Mouse (Mus musculus): ENCODE results near the gene Kcnq2.
A peak's percentile ranks its signal among the peaks of the same experiment; 100 is the strongest.

Gene Kcnq2

DNA sequence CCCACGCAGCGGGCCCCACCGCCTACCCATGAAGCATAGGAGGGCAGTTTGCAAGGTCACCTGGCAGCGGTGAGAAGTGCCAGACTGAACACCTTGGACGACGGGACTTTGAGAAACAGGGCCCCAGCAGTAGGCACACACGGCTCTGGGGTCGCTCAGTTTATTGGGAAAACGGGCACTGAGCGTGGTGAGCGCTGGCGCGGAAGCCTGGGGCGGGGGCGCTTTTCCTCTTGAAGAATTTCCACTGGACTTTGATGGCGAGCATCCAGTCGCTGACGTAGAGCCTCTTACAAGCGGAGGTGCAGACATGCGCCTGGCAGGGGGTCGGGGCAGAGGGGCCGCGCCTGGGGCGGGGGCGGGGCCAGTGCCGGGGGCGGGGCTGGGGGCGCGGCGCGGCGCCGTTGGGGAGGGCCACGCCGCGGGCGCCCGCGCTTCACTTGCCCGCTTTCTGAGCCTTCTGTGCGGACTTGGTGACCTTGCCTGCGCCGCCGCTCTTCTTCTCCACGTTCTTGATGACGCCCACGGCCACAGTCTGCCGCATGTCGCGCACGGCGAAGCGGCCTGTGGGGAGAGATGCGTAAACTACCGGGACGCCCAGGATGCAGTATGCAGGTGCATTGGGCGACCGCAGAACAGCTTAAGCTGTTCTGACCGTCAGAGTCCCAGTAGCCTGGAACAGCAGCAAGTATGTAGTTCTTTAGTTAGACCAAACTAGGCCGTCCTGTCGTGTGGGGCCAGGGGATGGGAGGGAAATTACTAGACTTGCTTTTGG, 12.6 kb upstream of the Kcnq2 start:
- DNase-seq (ENCODE audit: inconsistent ontology term), result peak; percentile 48

DNA sequence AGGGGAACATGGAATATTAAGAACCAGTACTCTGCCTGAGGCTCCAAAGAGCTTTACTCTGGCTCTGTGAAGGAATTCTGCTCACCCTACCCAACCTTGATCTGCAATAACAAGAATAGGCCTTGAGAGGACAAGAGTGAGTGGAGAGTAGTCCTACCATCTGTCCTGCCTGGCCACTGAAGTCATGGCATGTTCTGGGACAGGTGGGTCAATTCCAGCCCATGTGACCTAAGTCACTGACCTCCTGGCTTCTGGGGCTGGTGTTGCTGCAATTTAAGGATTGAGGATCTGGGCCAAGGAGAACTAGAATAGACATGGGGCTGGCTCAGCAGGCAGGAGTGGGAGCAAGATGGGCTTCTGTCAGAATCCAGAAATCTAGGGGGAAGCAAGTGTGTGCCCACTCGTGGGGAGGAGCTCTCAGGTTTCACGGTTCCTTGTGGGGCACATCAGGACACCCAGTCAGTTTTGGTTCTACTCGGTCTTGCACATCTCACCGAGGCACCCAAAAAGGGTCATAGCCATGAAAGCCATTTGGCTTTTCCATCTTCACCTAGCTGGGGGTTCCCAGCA, 12.0 kb upstream of the Kcnq2 start:
- no peak for DNase-seq (ENCODE audit: inconsistent ontology term)

DNA sequence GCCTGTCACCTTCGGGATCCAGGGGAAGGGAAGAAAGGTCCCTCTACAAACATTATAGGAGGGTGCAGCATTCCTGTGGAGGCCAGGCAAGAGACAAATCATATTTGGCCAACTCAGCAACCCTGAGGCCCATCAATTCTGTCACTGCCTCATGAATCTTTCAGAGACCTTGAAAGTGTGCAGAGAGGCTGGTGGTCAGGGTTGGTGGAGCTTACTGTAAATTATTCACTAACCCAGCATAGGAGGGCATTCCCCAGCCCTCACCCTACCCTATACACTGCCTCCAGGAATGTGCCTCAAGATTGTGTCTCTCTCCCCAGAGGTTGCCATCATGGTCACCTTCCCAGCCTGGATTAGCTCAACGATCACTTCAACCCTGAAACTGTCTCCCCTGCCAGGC, 9.6 kb upstream of the Kcnq2 start:
- DNase-seq (ENCODE audit: inconsistent ontology term), result no peak

DNA sequence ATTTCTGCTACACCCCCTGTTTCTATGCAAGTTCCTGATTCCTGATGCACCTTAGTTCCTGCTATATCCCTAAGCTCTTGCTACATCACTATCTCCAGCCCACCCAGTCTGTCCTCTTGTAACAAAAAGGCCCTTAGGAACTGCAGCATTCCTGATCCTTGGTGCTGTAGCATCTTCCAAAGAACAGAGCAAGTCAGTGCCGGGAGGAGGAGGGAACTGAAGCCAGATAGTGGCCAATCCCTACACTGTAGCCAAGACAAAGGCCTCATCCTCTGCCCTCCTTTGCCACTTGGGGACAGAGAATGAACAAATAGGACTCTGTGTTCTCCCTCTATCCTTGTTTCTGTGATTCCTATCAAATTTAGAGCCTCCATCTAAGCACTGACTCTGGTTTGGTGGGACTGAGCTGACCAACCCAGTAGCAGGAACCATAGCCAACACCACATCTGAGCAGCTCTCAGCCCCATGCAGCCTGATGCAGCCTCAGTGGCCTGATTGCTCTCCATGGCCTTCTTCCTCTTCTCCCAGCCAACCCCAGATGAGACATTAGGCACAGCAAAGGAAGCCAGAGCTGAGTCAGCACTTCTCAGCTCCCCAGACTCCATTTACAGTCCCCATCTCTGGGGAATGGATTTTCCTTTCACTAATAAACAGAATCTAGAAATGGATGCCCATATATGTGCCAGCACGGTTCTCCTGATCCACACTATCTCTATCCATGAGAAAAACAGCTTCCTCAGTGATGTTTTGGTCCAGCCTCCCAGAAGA, 8.6 kb upstream of the Kcnq2 start:
- DNase-seq (ENCODE audit: inconsistent ontology term), result no peak

DNA sequence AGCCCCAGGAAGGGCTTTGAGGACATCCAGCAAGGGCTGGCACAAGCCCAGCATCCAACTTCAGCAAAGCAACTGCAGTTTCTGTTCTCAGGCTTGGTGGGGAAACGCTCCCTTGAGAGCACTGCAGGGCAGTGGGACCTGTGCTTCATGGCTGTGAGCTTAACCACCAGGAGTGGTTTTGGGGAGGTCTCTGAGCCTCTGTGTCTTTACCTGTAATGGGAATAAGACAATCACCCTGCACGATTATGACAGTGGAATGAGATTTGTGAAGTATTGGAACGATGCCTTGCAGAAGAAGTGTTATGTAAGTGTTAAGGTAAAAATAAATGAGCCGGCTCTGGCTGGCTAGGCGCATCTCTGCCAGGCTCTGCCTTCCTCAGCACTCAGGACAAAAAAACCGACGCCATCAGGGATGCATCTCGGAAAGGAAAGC, 7.6 kb upstream of the Kcnq2 start:
- no peak for DNase-seq (ENCODE audit: inconsistent ontology term)

DNA sequence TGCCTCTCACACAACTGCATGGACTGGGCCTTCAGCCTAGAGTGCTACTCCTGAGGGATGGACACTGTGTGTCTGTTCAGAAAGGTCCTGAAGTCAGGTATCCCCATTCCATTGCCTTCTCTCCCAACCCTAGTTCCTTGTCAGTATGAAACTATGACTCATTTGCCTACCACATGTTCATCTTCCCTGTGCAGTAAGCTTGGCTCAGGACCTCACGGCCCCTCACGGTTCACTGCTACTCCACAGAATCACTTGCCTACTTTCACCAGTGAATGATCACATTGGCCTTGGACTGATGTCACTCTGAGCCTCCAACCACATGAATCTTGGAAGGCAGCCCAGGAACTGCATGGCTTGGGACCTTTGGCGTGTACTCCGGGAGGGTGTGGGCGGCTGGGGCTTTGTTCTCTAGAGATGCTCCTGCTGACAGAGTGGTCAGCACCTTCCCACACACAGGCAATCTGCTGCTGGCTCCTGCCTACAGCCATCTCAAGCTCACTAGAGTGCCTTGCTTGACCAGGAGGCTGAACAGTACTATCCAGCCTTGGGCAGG, 4.6 kb upstream of the Kcnq2 start:
- DNase-seq (ENCODE audit: inconsistent ontology term), result peak; percentile 99

DNA sequence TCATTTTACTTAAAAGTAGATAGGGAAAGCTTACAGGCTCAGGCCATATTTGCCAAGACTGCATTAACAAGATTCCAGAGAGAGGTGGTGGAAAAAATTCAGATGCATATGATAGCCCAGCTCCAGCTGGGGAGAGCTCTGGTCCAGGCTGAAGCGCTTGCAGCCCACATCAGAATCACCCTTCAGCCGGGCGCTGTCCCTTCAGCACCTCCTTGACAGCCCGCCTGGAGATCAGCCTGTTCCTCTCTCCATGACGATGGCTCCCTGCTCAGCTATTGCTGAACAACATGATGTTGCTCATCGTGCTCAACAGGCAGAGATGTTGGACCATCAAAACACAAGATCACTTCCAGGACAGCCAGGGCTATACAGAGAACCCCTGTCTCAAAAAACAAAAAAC, 1.8 kb upstream of the Kcnq2 start:
- peak; percentile 60 for DNase-seq (ENCODE audit: inconsistent ontology term)

DNA sequence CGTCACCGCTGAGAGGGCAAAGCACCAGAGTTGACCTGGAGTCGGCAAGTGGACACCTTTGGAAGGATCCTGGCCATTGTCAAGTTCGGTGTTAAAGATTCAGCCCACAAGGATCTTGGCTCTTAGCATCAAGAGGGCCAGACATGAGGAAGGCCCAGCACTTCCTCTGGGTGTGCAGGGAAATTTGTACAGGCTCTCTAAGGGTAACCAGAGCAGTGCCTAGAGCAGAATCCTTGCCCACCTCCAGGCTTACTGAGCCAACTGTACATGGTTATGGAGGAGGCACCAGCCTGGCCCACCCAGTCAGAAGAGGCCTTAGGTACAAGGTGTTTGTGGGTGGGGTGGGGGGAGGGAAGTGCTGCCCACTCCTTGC, 332 bp upstream of the Kcnq2 start:
- DNase-seq (ENCODE audit: inconsistent ontology term), result no peak

DNA sequence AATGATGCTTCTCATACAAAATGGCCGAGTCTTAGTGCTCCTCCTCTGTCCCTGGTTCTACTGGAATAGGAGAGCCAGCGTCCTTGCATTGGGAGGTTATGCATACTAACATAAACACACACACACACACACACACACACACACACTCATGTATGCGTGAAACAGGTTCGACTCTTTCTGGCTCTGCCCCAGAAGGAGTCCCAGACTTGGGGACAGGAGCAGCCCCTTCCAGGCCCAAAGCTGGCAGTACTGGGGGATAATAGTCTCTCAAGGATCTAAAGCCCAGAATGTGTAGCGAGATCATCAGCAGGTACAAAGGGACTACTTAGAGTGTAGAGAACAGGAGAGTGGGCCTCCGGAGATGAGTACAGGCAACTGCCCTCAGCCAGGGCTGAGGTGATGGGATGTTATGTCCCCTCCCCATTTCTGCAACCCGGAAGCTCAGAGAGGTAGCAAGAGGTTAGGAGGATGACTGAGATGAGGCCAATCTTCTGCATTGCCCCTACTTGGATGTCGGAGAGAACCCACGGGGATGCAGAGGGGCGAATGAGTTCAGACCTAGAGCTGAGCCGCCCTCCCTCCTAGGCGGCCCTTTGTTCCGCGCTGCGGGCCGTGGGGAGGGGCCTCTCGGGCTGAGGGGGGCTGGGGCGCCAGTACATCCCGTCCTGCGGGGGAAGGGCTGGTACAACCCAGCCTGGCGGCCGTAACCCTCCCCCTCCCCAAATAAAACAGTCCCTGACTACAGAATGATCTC, 1.1 kb downstream of the Kcnq2 start:
- no peak for DNase-seq (ENCODE audit: inconsistent ontology term)

DNA sequence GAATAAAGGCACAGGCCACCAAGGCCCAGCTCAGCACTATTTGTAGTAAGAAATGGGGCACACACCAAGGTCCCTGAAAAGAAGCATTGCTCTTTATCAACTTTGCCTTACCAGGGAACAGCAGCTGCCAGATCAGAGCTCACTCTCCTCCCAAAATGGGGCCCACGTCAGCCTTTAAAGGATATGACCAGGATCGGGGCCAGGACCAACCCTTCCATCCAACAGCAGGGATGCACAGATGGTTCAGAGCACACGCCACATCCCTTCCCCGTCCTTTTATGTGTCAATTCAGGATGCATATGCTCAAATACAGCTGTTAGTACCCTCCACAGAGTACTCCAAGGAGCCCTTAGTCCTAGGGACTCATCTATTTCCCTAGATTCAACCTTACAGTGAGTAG, 4.9 kb downstream of the Kcnq2 start:
- DNase-seq (ENCODE audit: inconsistent ontology term), result no peak

DNA sequence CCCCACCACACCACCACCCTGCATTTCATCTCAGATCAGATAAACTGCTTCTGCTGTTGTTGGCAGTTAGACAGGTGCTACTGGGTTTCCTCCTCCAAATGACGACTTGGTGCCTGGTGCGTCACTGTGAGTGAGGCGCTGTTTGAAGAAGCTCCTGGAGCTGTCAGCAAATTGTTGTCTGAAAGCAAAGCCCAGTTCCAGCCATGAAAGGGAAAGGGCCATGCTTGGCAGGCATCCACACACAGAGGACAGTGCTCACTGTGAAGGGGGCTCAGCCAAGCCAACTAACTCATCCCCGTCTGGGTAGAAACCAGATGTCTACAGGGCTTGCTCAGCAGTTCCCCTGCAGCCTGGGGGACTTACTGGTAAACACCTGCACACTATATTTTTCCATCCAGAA, 6.1 kb downstream of the Kcnq2 start:
- no peak for DNase-seq (ENCODE audit: inconsistent ontology term)

DNA sequence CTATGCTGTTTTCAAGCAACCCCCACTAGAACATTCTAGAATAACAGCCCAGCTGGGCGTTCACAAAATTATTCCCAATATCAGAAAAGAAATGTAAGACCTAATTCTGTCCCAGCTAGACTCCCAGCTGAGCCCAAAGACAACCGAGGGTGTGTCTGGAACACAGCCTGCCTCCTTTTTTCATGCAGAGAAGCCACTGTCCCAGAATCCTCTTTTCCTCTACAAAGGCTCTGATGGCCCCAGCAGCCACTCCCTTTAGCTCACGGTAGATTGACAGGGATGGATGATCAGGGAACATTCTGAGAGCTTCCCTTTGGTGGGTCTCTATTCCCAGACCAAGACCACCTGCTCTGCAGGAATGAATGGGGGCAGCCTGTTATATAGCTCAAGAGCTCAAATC, 7.3 kb downstream of the Kcnq2 start:
- DNase-seq (ENCODE audit: inconsistent ontology term), result no peak

DNA sequence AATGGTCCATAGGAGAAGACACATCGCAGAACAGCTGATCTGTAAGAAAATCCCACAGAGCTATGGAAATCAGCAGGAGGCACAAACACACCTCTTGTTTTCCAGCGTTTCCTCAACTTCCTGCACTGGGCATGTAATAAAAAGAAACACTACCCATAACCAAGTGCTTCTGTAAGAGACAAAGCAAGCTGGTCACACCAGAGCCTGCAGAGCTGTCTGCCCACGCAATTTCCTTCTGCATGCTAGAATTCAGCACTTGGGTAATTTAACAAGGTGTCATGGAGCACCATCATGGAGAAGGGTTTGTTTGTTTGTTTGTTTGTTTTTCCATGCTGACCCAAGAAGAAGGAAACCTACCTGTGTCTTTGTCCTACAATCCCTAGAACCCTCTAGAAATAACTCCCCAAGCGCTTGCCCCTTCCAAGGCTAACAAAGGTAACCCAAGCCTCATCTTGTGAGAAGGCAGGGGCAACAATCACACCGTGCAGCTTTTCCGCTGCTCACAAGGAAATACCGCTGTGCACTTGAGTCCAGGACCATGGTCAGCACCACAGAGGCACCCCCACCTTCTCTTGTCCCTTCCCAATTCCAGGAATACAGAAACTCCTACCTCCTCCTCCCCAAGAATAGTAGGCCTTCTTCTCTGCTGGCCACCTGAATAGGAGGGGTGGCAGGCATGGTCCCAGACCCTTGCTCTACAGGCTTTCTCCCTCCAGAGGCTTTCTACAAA, 9.2 kb downstream of the Kcnq2 start:
- DNase-seq (ENCODE audit: inconsistent ontology term), result no peak

DNA sequence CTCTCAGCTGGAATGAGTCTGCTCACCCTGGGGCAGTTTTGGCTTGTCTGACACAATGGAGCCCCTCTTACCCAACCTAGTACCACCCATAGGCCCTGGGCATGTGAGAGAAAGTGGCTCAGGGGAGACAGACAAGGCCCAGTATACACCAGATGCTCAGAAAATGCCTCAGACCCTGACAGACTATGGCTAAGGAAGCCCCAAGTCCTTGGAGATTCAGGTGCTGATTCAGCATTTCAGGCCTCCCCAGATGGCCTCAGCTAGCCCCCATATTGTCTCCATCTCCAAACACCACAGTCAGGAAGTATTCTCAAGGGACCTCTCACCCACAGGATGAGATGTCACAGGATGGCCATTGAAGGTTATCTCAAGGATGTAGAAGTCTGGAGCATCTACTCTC, 12.5 kb downstream of the Kcnq2 start:
- DNase-seq (ENCODE audit: inconsistent ontology term), result no peak

DNA sequence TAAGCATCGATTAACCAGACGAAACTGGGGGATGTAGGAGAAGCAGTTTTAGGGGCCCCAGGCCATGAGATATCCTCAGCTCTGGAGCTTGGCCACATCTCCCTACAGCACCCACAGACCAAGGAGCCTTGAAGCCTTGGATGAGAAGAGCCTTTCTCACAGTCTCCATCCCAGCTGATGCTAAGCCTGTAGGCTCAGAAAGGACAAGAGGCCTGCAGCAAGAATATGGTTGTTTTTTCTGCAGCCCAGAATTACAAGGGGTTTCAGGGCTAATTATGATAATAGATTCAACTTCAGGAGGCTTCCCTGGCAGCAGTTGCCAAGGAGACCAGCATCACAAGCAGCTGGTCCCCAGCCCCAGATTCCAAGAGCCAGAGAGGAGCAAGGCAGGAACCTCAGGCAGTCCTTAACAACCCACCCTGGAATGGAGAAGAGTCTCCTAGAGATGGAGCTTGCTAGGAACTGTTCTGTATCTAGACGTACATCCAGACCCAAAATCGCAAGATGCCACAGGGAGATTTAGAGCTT, 14.1 kb downstream of the Kcnq2 start:
- DNase-seq (ENCODE audit: inconsistent ontology term), result no peak

DNA sequence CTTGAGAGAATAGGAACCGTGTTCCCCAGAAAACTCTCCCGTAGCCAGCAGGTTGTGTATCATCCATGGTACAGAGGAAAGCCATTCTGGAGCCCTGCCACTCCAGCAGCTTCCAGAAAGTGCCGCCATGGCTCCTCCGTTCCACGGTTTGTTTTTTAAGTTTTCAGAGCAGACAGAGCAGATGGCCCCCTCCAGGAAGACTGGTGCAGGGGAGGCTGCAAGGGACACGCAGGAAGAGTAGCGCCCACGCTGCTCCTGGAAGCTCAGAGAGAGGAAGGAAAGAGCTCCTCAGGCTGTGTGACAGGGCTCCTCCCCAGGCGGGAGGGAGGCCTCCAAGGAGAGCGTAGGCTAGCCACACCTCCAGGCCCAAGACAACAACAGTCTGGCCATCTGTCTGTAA, 15.1 kb downstream of the Kcnq2 start:
- DNase-seq (ENCODE audit: inconsistent ontology term), result no peak

DNA sequence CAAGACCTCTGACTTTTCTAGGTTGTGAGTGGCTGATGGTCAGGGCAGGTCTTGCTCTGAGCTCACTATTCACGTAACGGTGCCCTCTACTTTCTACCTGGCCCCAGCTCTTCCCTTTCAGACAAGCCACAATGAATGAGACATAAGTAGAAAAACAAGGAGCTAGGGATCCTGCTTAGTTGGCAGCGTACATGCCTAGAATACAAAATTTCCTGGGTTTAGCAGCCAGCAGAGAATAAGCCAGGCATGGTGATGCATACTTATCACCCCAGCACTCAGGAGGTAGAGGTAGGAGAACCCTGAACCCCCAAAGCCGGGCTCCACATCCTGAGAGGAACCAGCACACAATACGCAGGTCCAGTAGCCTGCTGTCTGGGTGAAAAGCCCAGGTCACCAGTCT, 18.7 kb downstream of the Kcnq2 start:
- DNase-seq (ENCODE audit: inconsistent ontology term), result no peak

DNA sequence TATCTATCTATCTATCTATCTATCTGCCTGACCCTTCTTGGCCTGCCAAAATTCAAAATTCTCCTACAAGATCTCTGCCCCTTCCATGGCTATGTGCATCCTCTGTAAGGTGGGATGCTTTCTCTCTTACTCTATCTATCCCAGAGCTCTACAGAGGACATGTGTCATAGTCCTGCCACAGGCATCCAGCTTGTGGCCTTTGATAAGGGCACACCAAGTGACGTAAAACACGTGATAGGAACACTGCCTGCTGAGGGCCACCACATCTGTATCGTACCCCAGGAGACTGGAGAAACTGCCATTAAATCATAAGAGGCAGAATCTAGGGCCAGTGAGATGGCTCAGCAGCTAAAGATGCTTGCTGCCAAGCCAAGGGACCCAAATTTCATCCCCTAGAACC, 19.7 kb downstream of the Kcnq2 start:
- no peak for DNase-seq (ENCODE audit: inconsistent ontology term)

DNA sequence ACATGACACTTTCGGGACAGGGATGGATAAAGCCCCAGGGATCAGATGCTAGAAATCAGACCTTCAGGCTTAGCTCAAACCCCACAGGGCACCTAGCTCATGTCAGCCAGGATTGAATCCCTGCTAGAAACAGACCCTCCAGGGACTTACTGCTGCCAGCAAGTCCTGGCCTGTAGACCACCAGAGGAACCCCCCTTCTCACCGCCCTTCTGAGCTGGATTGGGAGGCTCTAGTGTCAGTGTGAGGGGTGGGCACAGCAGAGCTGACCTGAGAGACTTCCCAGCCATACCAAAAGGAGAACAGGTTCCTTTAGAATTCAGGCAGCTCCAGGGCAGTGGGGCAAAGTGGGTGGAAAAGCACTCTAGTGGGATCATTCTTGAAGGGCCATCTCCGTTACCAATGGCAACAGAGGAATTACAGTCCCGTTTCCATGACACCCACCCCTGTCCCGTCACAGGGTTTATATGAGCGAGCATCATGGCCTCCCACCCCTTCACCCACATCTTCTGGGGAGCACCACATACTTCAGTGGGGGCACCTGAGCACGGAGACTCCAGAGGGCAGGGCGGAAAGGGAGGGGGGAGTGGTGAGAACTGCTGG, 21.2 kb downstream of the Kcnq2 start:
- DNase-seq (ENCODE audit: inconsistent ontology term), result no peak

DNA sequence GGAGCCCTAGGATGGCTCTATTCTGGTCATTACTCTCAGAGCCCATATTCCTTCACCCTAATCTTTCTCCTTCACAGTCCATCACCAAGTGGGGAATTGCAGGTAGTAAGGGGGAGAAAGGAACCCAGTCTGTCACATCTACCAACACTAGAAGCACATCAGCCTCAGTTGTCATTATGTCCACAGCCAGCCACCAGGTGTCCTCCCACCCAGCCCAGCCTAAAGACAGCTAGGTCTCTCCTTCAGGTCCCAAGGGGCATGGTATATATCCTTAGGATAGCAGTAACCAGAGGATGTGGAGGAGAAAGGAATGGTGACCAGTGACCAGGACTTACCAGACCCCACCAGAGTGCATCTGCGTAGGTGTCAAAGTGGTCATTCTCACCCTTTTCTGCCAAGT, 23.4 kb downstream of the Kcnq2 start:
- no peak for DNase-seq (ENCODE audit: inconsistent ontology term)

DNA sequence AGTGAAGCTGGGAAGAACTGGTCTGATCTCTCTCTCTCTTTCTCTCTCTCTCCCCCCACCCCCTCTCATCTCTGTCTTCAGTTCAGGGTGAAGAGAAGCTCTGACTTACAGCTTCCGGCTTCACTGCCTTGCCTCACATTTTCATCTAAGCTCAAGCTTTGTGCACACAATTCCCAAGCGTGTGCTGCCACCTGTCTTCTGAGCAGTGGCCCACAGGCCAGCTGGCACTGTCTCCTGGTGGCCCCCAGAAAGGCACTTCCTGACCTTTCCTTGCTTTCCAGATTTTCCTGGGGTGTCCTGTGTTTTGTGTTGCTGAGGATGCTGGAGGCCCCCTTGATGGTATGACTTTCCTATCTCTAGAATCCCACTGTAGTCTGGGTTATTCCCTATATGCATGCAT, 31.0 kb downstream of the Kcnq2 start:
- DNase-seq (ENCODE audit: inconsistent ontology term), result no peak
